Mouse (Mus musculus) forebrain, embryonic 13.5 days (tissue): ENCODE data around the gene Emid1. TPM values are rescaled to one million over a fixed set of nuclear protein-coding genes. Genes with fewer than 3 reads are reported as not detected.

Experiments
- ATAC-seq: fragments of 200-750 bp; cut with Nextera tagmentation; 2 replicates; pipeline ENCODE4 v1.8.0; 2017
- H3K27ac ChIP-seq: fragments of 300-500 bp; sonication (generic); 2 replicates; pipeline ENCODE4 v1.5.1; 2015; ENCODE audit warnings: inconsistent platforms, mild to moderate bottlenecking, moderate library complexity
- H3K27me3 ChIP-seq: fragments of 300-500 bp; sonication (generic); 2 replicates; pipeline ENCODE4 v1.6.1; 2015; ENCODE audit warnings: mild to moderate bottlenecking, inconsistent platforms
- H3K36me3 ChIP-seq: fragments of 300-500 bp; sonication (generic); 2 replicates; pipeline ENCODE4 v1.6.1; 2015; ENCODE audit warnings: mild to moderate bottlenecking, inconsistent platforms; ENCODE audit not compliant: poor library complexity, severe bottlenecking
- H3K4me1 ChIP-seq: fragments of 300-500 bp; sonication (generic); 2 replicates; pipeline ENCODE4 v1.6.1; 2015; ENCODE audit warnings: inconsistent platforms
- H3K4me2 ChIP-seq: fragments of 300-500 bp; sonication (generic); 2 replicates; pipeline ENCODE4 v1.6.1; 2015; ENCODE audit warnings: inconsistent platforms, mild to moderate bottlenecking, moderate library complexity
- H3K4me3 ChIP-seq: fragments of 300-500 bp; sonication (generic); 2 replicates; pipeline ENCODE4 v1.5.1; 2015; ENCODE audit warnings: mild to moderate bottlenecking, inconsistent platforms
- H3K9ac ChIP-seq: fragments of 300-500 bp; sonication (generic); 2 replicates; pipeline ENCODE4 v1.6.1; 2015; ENCODE audit warnings: mild to moderate bottlenecking, inconsistent platforms
- H3K9me3 ChIP-seq: fragments of 300-500 bp; sonication (generic); replicated peaks from 2 replicates; pipeline ENCODE4 v1.6.1; 2016; ENCODE audit warnings: inconsistent platforms
- WGBS: fragments of 180-500 bp; shearing (Covaris S2); methylation state at CpG from one replicate; pipeline ENCODE4 v1.1.7; 2015; 5-methylcytosine and 5-hydroxymethylcytosine counted together
- polyA plus RNA-seq: library from polyadenylated mRNA; unstranded; fragments of >200 nt; fragmentation: Nextera tagmentation; extraction: Ambion mirVana; gene quantifications from 2 replicates; pipeline ENCODE4 v1.2.1, GENCODE M21; 2015

The Emid1 gene
- polyA plus RNA-seq, 1 experiment from 2014 or later, result 14.9 TPM

GRCm38 (mm10) chr11:5181850-5182404 lies 29.9 kb upstream of the Emid1 start:
- H3K9me3 ChIP-seq, result no peaks in the 10 kb centered on the region
- no peak overlapping the region for H3K4me3 ChIP-seq
- H3K36me3 ChIP-seq, result no peaks in the 10 kb centered on the region
- 22% methylated on average over 13 of the region's 13 CpGs for WGBS
- no peak overlapping the region for H3K9ac ChIP-seq
- peaks cover 11% of the 10 kb centered on the region for H3K4me1 ChIP-seq
- peak overlapping the region; percentile 48; the same call in 1 of the 2 replicates for H3K27ac ChIP-seq
- H3K4me2 ChIP-seq, result no peak overlapping the region
- ATAC-seq, result no peak
- no peaks in the 10 kb centered on the region for H3K27me3 ChIP-seq

DNA sequence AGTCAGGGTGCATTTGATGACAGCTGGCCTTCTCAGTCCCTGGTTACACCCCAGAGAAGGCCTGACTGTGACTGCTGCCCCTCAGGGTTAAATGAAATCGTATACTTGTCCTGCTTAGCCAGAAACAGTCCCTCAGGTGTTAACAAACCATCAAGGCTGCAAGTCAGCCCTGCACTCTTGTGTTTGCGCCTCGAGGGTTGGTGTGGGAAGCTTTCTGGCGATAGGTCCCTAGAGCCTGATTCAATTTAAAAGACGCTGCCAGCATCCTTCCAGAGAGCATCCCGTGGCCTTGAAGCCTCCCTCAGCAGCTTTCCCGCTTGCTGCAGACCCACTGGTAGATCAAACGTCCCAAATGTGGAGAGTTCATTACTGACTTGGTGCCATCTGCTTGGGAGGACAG lies 27.3 kb upstream of the Emid1 start:
- 58% methylated on average over 8 of the region's 8 CpGs for WGBS
- H3K36me3 ChIP-seq, result no peaks in the 10 kb centered on the region
- H3K9me3 ChIP-seq, result no peaks in the 10 kb centered on the region
- no peak overlapping the region for H3K4me3 ChIP-seq
- H3K4me1 ChIP-seq, result peaks cover 10% of the 10 kb centered on the region
- no peak overlapping the region for H3K27ac ChIP-seq
- no peak overlapping the region for H3K9ac ChIP-seq
- no peaks in the 10 kb centered on the region for H3K27me3 ChIP-seq
- no peak overlapping the region for H3K4me2 ChIP-seq
- ATAC-seq, result no peak

DNA sequence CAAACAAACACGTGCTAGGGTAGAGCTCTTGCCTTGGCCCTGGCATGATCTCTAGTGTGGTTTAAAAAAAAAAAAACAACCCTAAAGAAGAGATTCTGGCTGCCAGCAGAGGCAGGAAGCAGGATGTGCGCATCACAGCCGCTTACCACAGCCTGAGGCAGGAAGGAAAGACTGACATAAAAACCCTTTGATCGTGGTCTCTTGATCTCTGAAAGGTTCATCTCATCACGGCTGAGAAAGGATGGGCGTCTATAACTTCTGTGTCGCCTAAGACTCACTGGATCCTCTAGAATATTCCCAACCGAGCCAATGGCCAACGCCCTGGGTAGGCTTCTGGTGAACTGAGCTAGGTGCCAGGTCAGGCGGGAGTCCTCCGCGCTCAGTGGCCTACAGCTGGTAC lies 25.1 kb upstream of the Emid1 start:
- no peaks in the 10 kb centered on the region for H3K36me3 ChIP-seq
- H3K9ac ChIP-seq, result no peak overlapping the region
- no peaks in the 10 kb centered on the region for H3K27me3 ChIP-seq
- H3K4me3 ChIP-seq, result no peak overlapping the region
- no peaks in the 10 kb centered on the region for H3K9me3 ChIP-seq
- ATAC-seq, result no peak
- H3K27ac ChIP-seq, result no peak overlapping the region
- WGBS, result 86% methylated on average over 12 of the region's 12 CpGs
- H3K4me2 ChIP-seq, result no peak overlapping the region
- peaks cover 9% of the 10 kb centered on the region; the same call in 1 of the 2 replicates for H3K4me1 ChIP-seq

DNA sequence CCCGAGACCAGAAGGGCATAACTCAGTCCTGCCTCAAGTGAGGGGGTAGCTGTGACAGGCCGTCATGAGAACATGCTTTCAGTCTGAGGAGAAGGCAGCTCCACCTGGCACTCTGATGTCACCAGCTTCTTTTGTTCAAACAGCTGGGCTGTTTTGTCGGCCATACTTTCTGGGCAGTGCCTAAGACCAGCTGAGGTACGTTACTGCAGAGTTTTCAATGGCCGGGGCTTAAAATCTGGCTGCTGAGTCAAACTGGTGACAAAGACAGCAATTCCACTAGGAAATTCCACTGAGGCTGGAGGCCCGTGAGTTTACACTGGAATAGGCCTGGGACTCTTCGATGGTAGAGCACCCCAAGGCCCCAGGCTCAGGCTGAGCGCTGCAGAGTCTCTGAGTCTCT lies 24.6 kb upstream of the Emid1 start:
- WGBS, result 63% methylated on average over 8 of the region's 8 CpGs

GRCm38 (mm10) chr11:5175866-5176265 lies 23.8 kb upstream of the Emid1 start:
- Histone ChIP-seq H3K9me3 (no peaks in the 10 kb centered on the region), H3K36me3 (no peaks in the 10 kb centered on the region), H3K4me3 (no peak overlapping the region), H3K4me1 (peaks cover 5% of the 10 kb centered on the region; the same call in 1 of the 2 replicates), H3K4me2 (no peak overlapping the region), H3K27me3 (no peaks in the 10 kb centered on the region), H3K27ac (no peak overlapping the region), H3K9ac (no peak overlapping the region)
- WGBS, result 92% methylated on average over 2 of the region's 2 CpGs
- ATAC-seq, result no peak

More for the DNA sequence above, 24.6 kb upstream of the Emid1 start:
- Histone ChIP-seq H3K27me3 (no peaks in the 10 kb centered on the region), H3K36me3 (no peaks in the 10 kb centered on the region), H3K4me2 (no peak overlapping the region), H3K27ac (no peak overlapping the region), H3K9me3 (no peaks in the 10 kb centered on the region), H3K4me1 (peaks cover 5% of the 10 kb centered on the region; the same call in 1 of the 2 replicates), H3K9ac (no peak overlapping the region), H3K4me3 (no peak overlapping the region)
- ATAC-seq, result no peak

GRCm38 (mm10) chr11:5175141-5175540 lies 23.1 kb upstream of the Emid1 start:
- H3K4me3 ChIP-seq, result no peak overlapping the region
- no peaks in the 10 kb centered on the region for H3K36me3 ChIP-seq
- H3K27ac ChIP-seq, result no peak overlapping the region
- WGBS, result 92% methylated on average over 7 of the region's 7 CpGs
- H3K4me1 ChIP-seq, result peaks cover 5% of the 10 kb centered on the region; the same call in 1 of the 2 replicates
- no peaks in the 10 kb centered on the region for H3K27me3 ChIP-seq
- ATAC-seq, result no peak
- H3K9ac ChIP-seq, result no peak overlapping the region
- H3K4me2 ChIP-seq, result no peak overlapping the region
- no peaks in the 10 kb centered on the region for H3K9me3 ChIP-seq

GRCm38 (mm10) chr11:5172861-5173260 lies 20.8 kb upstream of the Emid1 start:
- ATAC-seq, result no peak
- H3K4me2 ChIP-seq, result no peak overlapping the region
- no peaks in the 10 kb centered on the region for H3K9me3 ChIP-seq
- no peak overlapping the region for H3K9ac ChIP-seq
- no peaks in the 10 kb centered on the region for H3K36me3 ChIP-seq
- H3K27me3 ChIP-seq, result no peaks in the 10 kb centered on the region
- 47% methylated on average over 3 of the region's 3 CpGs for WGBS
- no peak overlapping the region for H3K4me3 ChIP-seq
- no peak overlapping the region for H3K27ac ChIP-seq
- H3K4me1 ChIP-seq, result peaks cover 8% of the 10 kb centered on the region

GRCm38 (mm10) chr11:5167311-5167710 lies 15.3 kb upstream of the Emid1 start:
- Histone ChIP-seq H3K4me3 (no peak overlapping the region), H3K4me1 (peaks cover 41% of the 10 kb centered on the region), H3K9me3 (no peaks in the 10 kb centered on the region), H3K27ac (peak overlapping the region; percentile 80), H3K9ac (no peak overlapping the region), H3K4me2 (no peak overlapping the region), H3K36me3 (no peaks in the 10 kb centered on the region), H3K27me3 (no peaks in the 10 kb centered on the region)
- WGBS, result 25% methylated on average over 9 of the region's 9 CpGs
- peak; percentile 67 for ATAC-seq

DNA sequence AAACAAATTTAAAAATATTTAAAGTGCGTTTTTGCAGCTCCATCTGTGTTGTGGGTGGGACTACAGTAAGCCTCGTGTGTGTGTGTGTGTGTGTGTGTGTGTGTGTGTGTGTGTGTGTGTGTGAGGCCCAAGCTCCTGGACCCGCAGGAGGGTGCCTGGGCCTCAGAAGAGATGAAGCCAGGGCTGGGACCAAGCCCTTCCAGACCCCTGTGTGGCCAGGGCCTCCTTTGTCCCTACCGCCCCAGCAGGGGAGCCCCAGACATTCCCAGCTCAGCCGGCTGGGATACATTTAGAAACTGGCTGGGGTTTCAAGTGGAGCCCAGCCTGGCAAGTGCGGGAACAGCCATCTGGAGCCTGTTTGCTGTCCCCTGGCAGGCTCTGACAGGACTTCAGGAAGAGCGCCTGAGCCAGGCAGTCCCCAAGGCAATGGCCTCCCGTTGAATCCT lies 13.4 kb upstream of the Emid1 start:
- Histone ChIP-seq H3K9ac (0 out of 2 replicates have a peak overlapping the region, but pooled peaks have one; percentile 16), H3K27ac (peak overlapping the region; percentile 85), H3K36me3 (no peaks in the 10 kb centered on the region), H3K27me3 (no peaks in the 10 kb centered on the region), H3K9me3 (peaks cover 5% of the 10 kb centered on the region; the same call in 1 of the 2 replicates), H3K4me1 (peaks cover 41% of the 10 kb centered on the region), H3K4me2 (no peak overlapping the region), H3K4me3 (no peak overlapping the region)
- WGBS, result 15% methylated on average over 8 of the region's 8 CpGs
- peak; percentile 83 for ATAC-seq

DNA sequence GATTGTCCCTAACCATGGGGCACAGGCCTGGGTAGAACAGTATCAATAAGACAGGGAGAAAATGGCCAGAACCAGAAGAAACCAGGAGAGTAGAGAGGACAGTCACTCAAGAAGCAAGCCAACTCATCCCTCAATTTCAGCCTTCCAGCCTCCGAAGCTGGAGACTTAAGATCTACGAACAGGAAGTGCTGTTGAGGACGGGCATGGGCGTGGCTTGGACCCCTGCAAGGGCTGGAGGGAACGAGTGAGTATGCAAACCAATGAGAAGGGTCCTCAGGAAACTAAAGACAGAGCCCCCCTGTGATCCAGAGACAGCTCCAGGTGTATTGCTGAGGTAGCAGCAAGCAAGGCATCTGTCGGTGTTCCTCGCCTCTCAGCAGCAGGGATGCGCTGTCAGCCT lies 12.3 kb upstream of the Emid1 start:
- no peaks in the 10 kb centered on the region for H3K27me3 ChIP-seq
- H3K4me2 ChIP-seq, result no peak overlapping the region
- no peak overlapping the region for H3K27ac ChIP-seq
- H3K9ac ChIP-seq, result 0 out of 2 replicates have a peak overlapping the region, but pooled peaks have one; percentile 5
- ATAC-seq, result no peak
- H3K4me3 ChIP-seq, result no peak overlapping the region
- no peaks in the 10 kb centered on the region for H3K36me3 ChIP-seq
- 22% methylated on average over 8 of the region's 8 CpGs for WGBS
- peaks cover 5% of the 10 kb centered on the region; the same call in 1 of the 2 replicates for H3K9me3 ChIP-seq
- H3K4me1 ChIP-seq, result peaks cover 41% of the 10 kb centered on the region

DNA sequence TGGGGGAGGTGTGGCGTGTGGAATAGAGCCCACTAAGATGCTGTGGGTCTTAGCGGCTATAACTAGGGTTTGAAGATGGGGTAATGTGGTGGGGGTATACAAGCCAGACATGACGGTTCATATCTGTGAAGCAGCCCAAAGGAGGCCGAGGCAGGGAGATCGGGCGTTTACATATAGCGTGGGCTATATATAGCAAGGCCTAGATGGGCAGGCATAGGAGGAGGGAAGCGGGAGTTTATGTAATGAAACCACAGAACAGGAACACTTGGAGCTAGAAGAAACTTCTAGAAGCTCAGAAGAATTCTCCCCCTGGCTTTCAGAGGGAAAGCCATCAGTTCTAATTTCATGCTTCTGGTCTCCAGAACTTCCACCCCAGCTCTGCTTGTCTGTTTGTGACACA lies 11.4 kb upstream of the Emid1 start:
- Histone ChIP-seq H3K9me3 (peaks cover 5% of the 10 kb centered on the region; the same call in 1 of the 2 replicates), H3K36me3 (no peaks in the 10 kb centered on the region), H3K9ac (no peak overlapping the region), H3K4me2 (no peak overlapping the region), H3K27me3 (no peaks in the 10 kb centered on the region), H3K27ac (no peak overlapping the region), H3K4me3 (no peak overlapping the region), H3K4me1 (peaks cover 41% of the 10 kb centered on the region)
- no peak for ATAC-seq
- 96% methylated on average over 8 of the region's 8 CpGs for WGBS

DNA sequence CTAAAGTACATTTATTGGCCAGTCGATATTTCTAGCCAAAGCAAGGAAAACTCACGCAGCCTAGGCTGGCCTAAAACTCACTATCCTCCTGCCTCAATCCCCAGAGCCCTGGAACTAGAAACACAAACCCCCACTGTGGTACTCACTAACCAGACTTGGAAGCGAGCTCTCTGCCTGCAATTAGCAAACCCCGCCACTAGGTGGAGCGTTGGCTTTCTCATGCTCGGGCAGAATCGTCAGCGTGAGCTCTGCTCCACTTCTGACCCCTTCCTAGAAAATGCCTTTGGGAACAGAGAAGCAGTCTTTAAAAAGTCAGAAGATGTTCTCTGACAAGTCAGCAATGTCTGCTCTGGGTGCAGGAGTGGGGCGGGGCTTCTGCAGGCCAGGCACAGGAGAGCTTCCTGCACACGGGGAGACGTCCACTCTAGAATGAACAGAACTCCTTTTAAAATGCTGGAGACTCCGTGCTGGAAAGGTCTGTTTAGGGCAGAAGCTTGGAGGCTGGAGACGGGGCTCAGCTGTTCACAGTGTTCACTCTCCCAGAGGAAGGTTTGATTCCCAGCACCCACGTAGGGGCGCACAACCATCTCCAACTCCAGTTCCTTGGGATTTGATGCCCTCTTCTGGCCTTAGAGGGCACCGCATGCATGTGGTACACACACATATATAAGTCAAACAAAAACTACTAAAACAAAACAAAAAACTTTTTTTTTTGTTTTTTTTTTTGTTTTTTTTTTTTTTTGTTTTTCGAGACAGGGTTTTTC lies 8.8 kb upstream of the Emid1 start:
- no peak overlapping the region for H3K27ac ChIP-seq
- no peak overlapping the region for H3K4me3 ChIP-seq
- H3K9ac ChIP-seq, result no peak overlapping the region
- no peak for ATAC-seq
- 72% methylated on average over 17 of the region's 17 CpGs for WGBS
- H3K36me3 ChIP-seq, result no peaks in the 10 kb centered on the region
- H3K27me3 ChIP-seq, result no peaks in the 10 kb centered on the region
- H3K4me1 ChIP-seq, result peaks cover 19% of the 10 kb centered on the region
- H3K4me2 ChIP-seq, result no peak overlapping the region
- H3K9me3 ChIP-seq, result peaks cover 5% of the 10 kb centered on the region; the same call in 1 of the 2 replicates
